Mouse (Mus musculus) heart, embryonic 15.5 days (tissue): ENCODE measurements around the gene Ccdc127. TPM values are rescaled to one million over a fixed set of nuclear protein-coding genes. Genes with fewer than 3 reads are reported as not detected.

ENCODE experiments used
- ATAC-seq: fragments of 200-750 bp; cut with Nextera tagmentation; replicated peaks from 2 replicates; pipeline ENCODE4 v1.8.0; 2017; ENCODE audit warnings: low read depth, moderate TSS enrichment; ENCODE audit not compliant: insufficient number of reproducible peaks, insufficient read depth, low FRiP score
- H3K27ac ChIP-seq: fragments of 300-500 bp; sonication (generic); 2 replicates; pipeline ENCODE4 v1.5.1; 2015; ENCODE audit warnings: mild to moderate bottlenecking, inconsistent platforms
- H3K27me3 ChIP-seq: fragments of 300-500 bp; sonication (generic); 2 replicates; pipeline ENCODE4 v1.6.1; 2015; ENCODE audit warnings: inconsistent platforms
- H3K36me3 ChIP-seq: fragments of 300-500 bp; sonication (generic); 2 replicates; pipeline ENCODE4 v1.6.1; 2015; ENCODE audit warnings: mild to moderate bottlenecking, inconsistent platforms
- H3K4me1 ChIP-seq: fragments of 300-500 bp; sonication (generic); replicated peaks from 2 replicates; pipeline ENCODE4 v1.6.1; 2015; ENCODE audit warnings: inconsistent platforms
- H3K4me2 ChIP-seq: fragments of 300-500 bp; sonication (generic); 2 replicates; pipeline ENCODE4 v1.6.1; 2015; ENCODE audit warnings: inconsistent platforms, mild to moderate bottlenecking, moderate library complexity
- H3K4me3 ChIP-seq: fragments of 300-500 bp; sonication (generic); 2 replicates; pipeline ENCODE4 v1.5.1; 2015; ENCODE audit warnings: mild to moderate bottlenecking, inconsistent platforms
- H3K9ac ChIP-seq: fragments of 300-500 bp; sonication (generic); 2 replicates; pipeline ENCODE4 v1.6.1; 2015; ENCODE audit warnings: mild to moderate bottlenecking, inconsistent platforms
- H3K9me3 ChIP-seq: fragments of 300-500 bp; sonication (generic); replicated peaks from 2 replicates; pipeline ENCODE4 v1.6.1; 2016; ENCODE audit warnings: inconsistent platforms
- WGBS: fragments of 180-500 bp; shearing (Covaris S2); methylation state at CpG from one replicate; pipeline ENCODE4 v1.1.7; 2015; ENCODE audit warnings: mixed read lengths; 5-methylcytosine and 5-hydroxymethylcytosine counted together
- microRNA counts: library from miRNA; unstranded; fragments of <30 nt; microRNA quantifications from one replicate; lab custom pipeline; 2016
- microRNA-seq: library from miRNA; unstranded; fragments of <30 nt; microRNA quantifications from one replicate; pipeline ENCODE4, GENCODE M21; 2016
- polyA plus RNA-seq: library from polyadenylated mRNA; unstranded; fragments of >200 nt; fragmentation: Nextera tagmentation; extraction: Ambion mirVana; gene quantifications from 2 replicates; pipeline ENCODE4 v1.2.1, GENCODE M21; 2015

Ccdc127 gene
- polyA plus RNA-seq, 1 experiment from 2014 or later = 51.2 TPM

DNA sequence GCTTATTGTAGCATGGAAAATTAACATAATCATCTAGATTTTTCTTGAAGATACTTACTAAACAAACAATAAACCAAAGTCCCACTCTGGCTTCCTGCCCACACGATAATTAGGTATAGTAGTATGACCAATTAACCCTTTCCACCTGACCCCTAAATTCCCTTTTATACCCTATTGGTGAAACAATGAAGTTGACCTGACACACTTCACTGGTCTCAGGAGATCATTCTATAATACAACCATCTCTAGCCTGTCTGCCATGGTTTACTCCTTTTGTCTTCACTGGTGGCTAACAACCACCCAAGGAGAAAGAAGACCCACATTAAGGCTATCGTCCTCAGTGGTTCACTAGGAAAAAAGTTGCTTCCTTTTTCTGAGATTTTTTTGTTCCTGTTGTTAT is 41.0 kb downstream of the Ccdc127 start:
- Histone ChIP-seq H3K4me2 (no peak overlapping the region), H3K4me1 (0 out of 2 replicates have a peak, but pooled peaks cover 5% of the 10 kb centered on the region), H3K27ac (no peak overlapping the region), H3K4me3 (no peak overlapping the region), H3K9ac (no peak overlapping the region), H3K36me3 (no peaks in the 10 kb centered on the region), H3K9me3 (no peaks in the 10 kb centered on the region), H3K27me3 (no peaks in the 10 kb centered on the region)
- no peak for ATAC-seq
- 78% methylated on average over 2 of the region's 2 CpGs for WGBS

DNA sequence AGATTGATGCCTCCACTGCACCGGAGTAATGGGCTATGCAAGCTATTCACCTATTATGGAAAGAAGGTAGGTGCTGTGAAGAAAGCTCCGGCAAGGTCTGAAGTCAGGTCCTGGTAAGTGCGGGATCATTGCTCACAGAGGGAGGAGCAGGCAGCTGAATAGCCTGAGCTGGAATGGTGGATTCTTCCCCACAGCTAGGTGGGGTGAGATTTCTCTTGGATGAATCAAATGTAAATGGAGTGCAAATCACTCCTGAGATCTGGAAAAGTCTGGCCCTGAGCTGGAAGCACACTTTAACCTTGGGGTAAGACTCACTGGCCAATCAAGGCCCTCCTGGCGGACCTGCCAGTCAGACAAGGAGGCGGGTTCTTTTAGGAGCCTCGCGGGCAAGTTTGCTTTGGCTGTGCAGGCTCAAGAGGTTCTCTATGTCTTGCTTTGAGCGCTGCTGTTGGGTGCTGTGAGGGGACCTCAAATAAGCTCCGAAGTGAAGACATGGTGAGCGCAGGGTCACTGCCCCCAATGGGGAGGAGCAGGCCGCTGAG is 49.3 kb downstream of the Ccdc127 start, which contains the start of gene Ftl1-ps1:
Ftl1-ps1 (plus strand) TSS at position 397 of the 542 bp plus-strand sequence.
- Histone ChIP-seq H3K4me2 (peak within 1 kb of the TSS; percentile 50), H3K27me3 (no peaks in the 10 kb centered on the region; the same call in 1 of the 2 replicates), H3K36me3 (no peaks in the 10 kb centered on the region), H3K9me3 (no peaks in the 10 kb centered on the region), H3K9ac (no peak within 1 kb of the TSS), H3K4me3 (peak within 1 kb of the TSS; percentile 19; the same call in 1 of the 2 replicates), H3K27ac (no peak within 1 kb of the TSS), H3K4me1 (no peaks in the 10 kb centered on the region)
- 15% methylated on average over 11 of the region's 11 CpGs for WGBS
- ATAC-seq = no peak

MicroRNAs within 50 kb of the gene (microRNA counts, 519-probe panel; counts per million panel counts)
- microRNA mmu-miR-692 (lab: Ali Mortazavi, UCI) = not detected

Small RNA genes within 50 kb of the gene (microRNA-seq; reads per million reads assigned to microRNA genes)
- not detected for gene Mir692-3

Other genes starting within 250 kb of the Ccdc127 start
- 0.09 TPM in 1 of 2 replicates, not detected in the other for gene Slc9a3, start 228.9 kb upstream of the Ccdc127 start, polyA plus RNA-seq
- gene Exoc3, start 141.6 kb upstream of the Ccdc127 start, polyA plus RNA-seq = 57.0 and 61.2 TPM in 2 replicates
- 1.0 and 1.3 TPM in 2 replicates for gene Ahrr, start 58.0 kb upstream of the Ccdc127 start, polyA plus RNA-seq
- 83.0 and 93.8 TPM in 2 replicates for gene Pdcd6, start 32.7 kb upstream of the Ccdc127 start, polyA plus RNA-seq
- gene Sdha, start within 50 bp of the Ccdc127 start, polyA plus RNA-seq = 551 and 562 TPM in 2 replicates
- 8.4 and 10.2 TPM in 2 replicates for gene Lrrc14b, start 13.7 kb downstream of the Ccdc127 start, polyA plus RNA-seq
- gene Zfp72, start 40.5 kb downstream of the Ccdc127 start, polyA plus RNA-seq = 3.8 and 4.8 TPM in 2 replicates
- 57.7 and 65.8 TPM in 2 replicates for gene Ftl1-ps1, start 49.4 kb downstream of the Ccdc127 start, polyA plus RNA-seq
- gene Zfp825, start 143.7 kb downstream of the Ccdc127 start, polyA plus RNA-seq = 11.8 and 12.7 TPM in 2 replicates